Mouse (Mus musculus): ENCODE results near the gene Begain. TPM values are rescaled to one million over a fixed set of nuclear protein-coding genes. Genes with fewer than 3 reads are reported as not detected.

Gene Begain
- polyA plus RNA-seq, 1 experiment from 2014 or later, result 1.5 TPM

GRCm38 (mm10) chr12:109086111-109086510 lies 18.1 kb upstream of the Begain start:
- Histone ChIP-seq H3K36me3 (ENCODE audit: control insufficient read depth, insufficient read depth) (no peaks in the 10 kb centered on the region), H3K9me3 (replicated peaks; ENCODE audit: control insufficient read depth, low read length) (no peaks in the 10 kb centered on the region), H3K4me1 (ENCODE audit: control insufficient read depth, insufficient read depth, low read length) (no peaks in the 10 kb centered on the region), H3K27ac (ENCODE audit: low read length) (no peak overlapping the region), H3K4me3 (ENCODE audit: low read length) (no peak overlapping the region), H3K4me2 (ENCODE audit: low read depth, low read length) (no peak overlapping the region), H3K27me3 (ENCODE audit: control insufficient read depth, insufficient read depth, low read length) (no peaks in the 10 kb centered on the region), H3K9ac (ENCODE audit: low read length) (no peak overlapping the region)
- 62% methylated on average over 2 of the region's 2 CpGs for WGBS
- no peak for ATAC-seq (replicated peaks; ENCODE audit: extremely low read depth, insufficient read depth, low FRiP score)

GRCm38 (mm10) chr12:109085674-109086073 lies 17.7 kb upstream of the Begain start:
- H3K36me3 ChIP-seq (ENCODE audit: control insufficient read depth, insufficient read depth), result no peaks in the 10 kb centered on the region
- H3K9me3 ChIP-seq (replicated peaks; ENCODE audit: control insufficient read depth, low read length), result no peaks in the 10 kb centered on the region
- no peaks in the 10 kb centered on the region for H3K27me3 ChIP-seq (ENCODE audit: control insufficient read depth, insufficient read depth, low read length)
- H3K4me2 ChIP-seq (ENCODE audit: low read depth, low read length), result no peak overlapping the region
- H3K4me1 ChIP-seq (ENCODE audit: control insufficient read depth, insufficient read depth, low read length), result no peaks in the 10 kb centered on the region
- H3K27ac ChIP-seq (ENCODE audit: low read length), result no peak overlapping the region
- ATAC-seq (replicated peaks; ENCODE audit: extremely low read depth, insufficient read depth, low FRiP score), result no peak
- H3K4me3 ChIP-seq (ENCODE audit: low read length), result no peak overlapping the region
- H3K9ac ChIP-seq (ENCODE audit: low read length), result no peak overlapping the region
- 75% methylated on average over 8 of the region's 8 CpGs for WGBS

GRCm38 (mm10) chr12:109085046-109085445 lies 17.0 kb upstream of the Begain start:
- H3K4me1 ChIP-seq (ENCODE audit: control insufficient read depth, insufficient read depth, low read length), result no peaks in the 10 kb centered on the region
- H3K9ac ChIP-seq (ENCODE audit: low read length), result no peak overlapping the region
- H3K4me3 ChIP-seq (ENCODE audit: low read length), result no peak overlapping the region
- no peaks in the 10 kb centered on the region for H3K27me3 ChIP-seq (ENCODE audit: control insufficient read depth, insufficient read depth, low read length)
- no peak for ATAC-seq (replicated peaks; ENCODE audit: extremely low read depth, insufficient read depth, low FRiP score)
- no peak overlapping the region for H3K27ac ChIP-seq (ENCODE audit: low read length)
- no peaks in the 10 kb centered on the region for H3K36me3 ChIP-seq (ENCODE audit: control insufficient read depth, insufficient read depth)
- WGBS, result 76% methylated on average over 5 of the region's 5 CpGs
- H3K4me2 ChIP-seq (ENCODE audit: low read depth, low read length), result no peak overlapping the region
- H3K9me3 ChIP-seq (replicated peaks; ENCODE audit: control insufficient read depth, low read length), result no peaks in the 10 kb centered on the region

GRCm38 (mm10) chr12:109083476-109083875 lies 15.5 kb upstream of the Begain start:
- H3K4me3 ChIP-seq (ENCODE audit: low read length), result no peak overlapping the region
- no peaks in the 10 kb centered on the region for H3K27me3 ChIP-seq (ENCODE audit: control insufficient read depth, insufficient read depth, low read length)
- H3K4me2 ChIP-seq (ENCODE audit: low read depth, low read length), result no peak overlapping the region
- no peaks in the 10 kb centered on the region for H3K9me3 ChIP-seq (replicated peaks; ENCODE audit: control insufficient read depth, low read length)
- ATAC-seq (replicated peaks; ENCODE audit: extremely low read depth, insufficient read depth, low FRiP score), result no peak
- H3K9ac ChIP-seq (ENCODE audit: low read length), result no peak overlapping the region
- H3K27ac ChIP-seq (ENCODE audit: low read length), result no peak overlapping the region
- no peaks in the 10 kb centered on the region for H3K36me3 ChIP-seq (ENCODE audit: control insufficient read depth, insufficient read depth)
- H3K4me1 ChIP-seq (ENCODE audit: control insufficient read depth, insufficient read depth, low read length), result no peaks in the 10 kb centered on the region
- 76% methylated on average over 3 of the region's 3 CpGs for WGBS

- Histone ChIP-seq H3K9ac (ENCODE audit: low read length) (no peak overlapping the region), H3K36me3 (ENCODE audit: control insufficient read depth, insufficient read depth) (no peaks in the 10 kb centered on the region), H3K27me3 (ENCODE audit: control insufficient read depth, insufficient read depth, low read length) (no peaks in the 10 kb centered on the region), H3K4me3 (ENCODE audit: low read length) (no peak overlapping the region), H3K27ac (ENCODE audit: low read length) (no peak overlapping the region), H3K4me2 (ENCODE audit: low read depth, low read length) (no peak overlapping the region), H3K9me3 (replicated peaks; ENCODE audit: control insufficient read depth, low read length) (no peaks in the 10 kb centered on the region), H3K4me1 (ENCODE audit: control insufficient read depth, insufficient read depth, low read length) (no peaks in the 10 kb centered on the region)
- ATAC-seq (replicated peaks; ENCODE audit: extremely low read depth, insufficient read depth, low FRiP score), result no peak
- 78% methylated on average over 6 of the region's 6 CpGs for WGBS
Observed at GRCm38 (mm10) chr12:109077036-109077435, 9.0 kb upstream of the Begain start.

- Histone ChIP-seq H3K9me3 (replicated peaks; ENCODE audit: control insufficient read depth, low read length) (no peaks in the 10 kb centered on the region), H3K4me2 (ENCODE audit: low read depth, low read length) (no peak overlapping the region), H3K9ac (ENCODE audit: low read length) (no peak overlapping the region), H3K27me3 (ENCODE audit: control insufficient read depth, insufficient read depth, low read length) (peaks cover 8% of the 10 kb centered on the region; the same call in 1 of the 2 replicates), H3K4me3 (ENCODE audit: low read length) (no peak overlapping the region), H3K4me1 (ENCODE audit: control insufficient read depth, insufficient read depth, low read length) (no peaks in the 10 kb centered on the region), H3K36me3 (ENCODE audit: control insufficient read depth, insufficient read depth) (no peaks in the 10 kb centered on the region), H3K27ac (ENCODE audit: low read length) (no peak overlapping the region)
- no peak for ATAC-seq (replicated peaks; ENCODE audit: extremely low read depth, insufficient read depth, low FRiP score)
- WGBS, result 78% methylated on average over 2 of the region's 2 CpGs
Observed at GRCm38 (mm10) chr12:109074777-109075285, 6.8 kb upstream of the Begain start.

- Histone ChIP-seq H3K4me3 (ENCODE audit: low read length) (no peak overlapping the region), H3K36me3 (ENCODE audit: control insufficient read depth, insufficient read depth) (no peaks in the 10 kb centered on the region), H3K9me3 (replicated peaks; ENCODE audit: control insufficient read depth, low read length) (no peaks in the 10 kb centered on the region), H3K27ac (ENCODE audit: low read length) (no peak overlapping the region), H3K4me2 (ENCODE audit: low read depth, low read length) (no peak overlapping the region), H3K27me3 (ENCODE audit: control insufficient read depth, insufficient read depth, low read length) (peaks cover 10% of the 10 kb centered on the region), H3K4me1 (ENCODE audit: control insufficient read depth, insufficient read depth, low read length) (no peaks in the 10 kb centered on the region), H3K9ac (ENCODE audit: low read length) (no peak overlapping the region)
- 78% methylated on average over 6 of the region's 6 CpGs for WGBS
- ATAC-seq (replicated peaks; ENCODE audit: extremely low read depth, insufficient read depth, low FRiP score), result no peak
Observed at GRCm38 (mm10) chr12:109074106-109074505, 6.1 kb upstream of the Begain start.

- Histone ChIP-seq H3K9me3 (replicated peaks; ENCODE audit: control insufficient read depth, low read length) (no peaks in the 10 kb centered on the region), H3K9ac (ENCODE audit: low read length) (no peak overlapping the region), H3K27ac (ENCODE audit: low read length) (no peak overlapping the region), H3K36me3 (ENCODE audit: control insufficient read depth, insufficient read depth) (no peaks in the 10 kb centered on the region), H3K4me3 (ENCODE audit: low read length) (no peak overlapping the region), H3K4me2 (ENCODE audit: low read depth, low read length) (no peak overlapping the region), H3K27me3 (ENCODE audit: control insufficient read depth, insufficient read depth, low read length) (peaks cover 30% of the 10 kb centered on the region), H3K4me1 (ENCODE audit: control insufficient read depth, insufficient read depth, low read length) (0 out of 2 replicates have a peak, but pooled peaks cover 3% of the 10 kb centered on the region)
- WGBS, result 85% methylated on average over 13 of the region's 13 CpGs
- ATAC-seq (replicated peaks; ENCODE audit: extremely low read depth, insufficient read depth, low FRiP score), result no peak
Observed at GRCm38 (mm10) chr12:109071248-109071647, 3.2 kb upstream of the Begain start.

GRCm38 (mm10) chr12:109069751-109070150 lies 1.7 kb upstream of the Begain start:
- Histone ChIP-seq H3K4me1 (ENCODE audit: control insufficient read depth, insufficient read depth, low read length) (0 out of 2 replicates have a peak, but pooled peaks cover 3% of the 10 kb centered on the region), H3K9ac (ENCODE audit: low read length) (no peak overlapping the region), H3K9me3 (replicated peaks; ENCODE audit: control insufficient read depth, low read length) (no peaks in the 10 kb centered on the region), H3K4me2 (ENCODE audit: low read depth, low read length) (no peak overlapping the region), H3K27ac (ENCODE audit: low read length) (no peak overlapping the region), H3K4me3 (ENCODE audit: low read length) (no peak overlapping the region), H3K27me3 (ENCODE audit: control insufficient read depth, insufficient read depth, low read length) (peaks cover 36% of the 10 kb centered on the region), H3K36me3 (ENCODE audit: control insufficient read depth, insufficient read depth) (no peaks in the 10 kb centered on the region)
- 36% methylated on average over 2 of the region's 2 CpGs for WGBS
- ATAC-seq (replicated peaks; ENCODE audit: extremely low read depth, insufficient read depth, low FRiP score), result no peak
